Mouse (Mus musculus) telencephalon, adult 2 months (tissue): Measurements from ENCODE around the gene Miox.

Experiments
- DNase-seq: peaks from one replicate; pipeline ENCODE4 v3.0.0-alpha.2; 2011; ENCODE audit warnings: low read depth, low spot score

Gene Miox

GRCm38 (mm10) chr15:89363051-89363450 is 28.9 kb downstream of the Miox start:
- DNase-seq, result no peak

- DNase-seq, result no peak
These were observed 30.9 kb downstream of the Miox start for GRCm38 (mm10) chr15:89365141-89365551.

- DNase-seq, result no peak
These were observed 37.9 kb downstream of the Miox start for GRCm38 (mm10) chr15:89372068-89372467.

- DNase-seq, result no peak
These were observed 38.3 kb downstream of the Miox start for GRCm38 (mm10) chr15:89372536-89372935.

GRCm38 (mm10) chr15:89373027-89373761 is 39.0 kb downstream of the Miox start:
- peak; percentile 71 for DNase-seq

- DNase-seq, result peak; percentile 83
These were observed 39.6 kb downstream of the Miox start, which contains the start of gene Sco2 for GRCm38 (mm10) chr15:89373762-89374248. TSS of gene Sco2 (minus strand) at chr15:89373846.

- DNase-seq, result no peak
These were observed 40.1 kb downstream of the Miox start for GRCm38 (mm10) chr15:89374340-89374739.

GRCm38 (mm10) chr15:89374801-89375534 is 40.8 kb downstream of the Miox start:
- no peak for DNase-seq

GRCm38 (mm10) chr15:89376040-89376439 is 41.8 kb downstream of the Miox start:
- DNase-seq, result no peak

GRCm38 (mm10) chr15:89376957-89377356 is 42.8 kb downstream of the Miox start, which contains the start of gene Tymp:
TSS of gene Tymp (minus strand) at chr15:89377039.
- no peak for DNase-seq

GRCm38 (mm10) chr15:89377362-89377761 is 43.2 kb downstream of the Miox start:
- no peak for DNase-seq

GRCm38 (mm10) chr15:89377938-89378828 is 44.0 kb downstream of the Miox start:
- DNase-seq, result no peak

- DNase-seq, result no peak
These were observed 44.7 kb downstream of the Miox start, which contains the start of gene Odf3b for GRCm38 (mm10) chr15:89378831-89379401. TSS of gene Odf3b (minus strand) at chr15:89379282.

- DNase-seq, result no peak
These were observed 45.2 kb downstream of the Miox start for GRCm38 (mm10) chr15:89379429-89379828.

- DNase-seq, result no peak
These were observed 50.4 kb downstream of the Miox start, which contains the start of gene Klhdc7b for GRCm38 (mm10) chr15:89384617-89385016. TSS of gene Klhdc7b (plus strand) at chr15:89384917.
